Mouse (Mus musculus) limb, embryonic 11.5 days (tissue): ENCODE results near the gene Grm4. TPM values are rescaled to one million over a fixed set of nuclear protein-coding genes. Genes with fewer than 3 reads are reported as not detected.
A peak's percentile ranks its signal among the peaks of the same experiment; 100 is the strongest.

Source experiments
- ATAC-seq: fragments of 200-750 bp; cut with Nextera tagmentation; 2 replicates; pipeline ENCODE4 v1.8.0; 2017; ENCODE audit warnings: low read depth; ENCODE audit not compliant: insufficient number of reproducible peaks, low FRiP score, low TSS enrichment
- DNase-seq: peaks from one replicate; pipeline ENCODE4 v3.0.0-alpha.2; 2015; ENCODE audit warnings: low spot score
- H3K27ac ChIP-seq: fragments of 300-500 bp; sonication (generic); replicated peaks from 2 replicates; pipeline ENCODE4 v1.5.1; 2014; ENCODE audit warnings: low read depth, mild to moderate bottlenecking, low read length
- H3K27me3 ChIP-seq: fragments of 300-500 bp; sonication (generic); 2 replicates; pipeline ENCODE4 v1.6.1; 2014; ENCODE audit warnings: mild to moderate bottlenecking, low read length, mixed read lengths; ENCODE audit not compliant: control insufficient read depth, insufficient read depth
- H3K36me3 ChIP-seq: fragments of 300-500 bp; sonication (generic); 2 replicates; pipeline ENCODE4 v1.6.1; 2014; ENCODE audit warnings: mild to moderate bottlenecking, low read length, moderate library complexity, mixed read lengths; ENCODE audit not compliant: control insufficient read depth, insufficient read depth
- H3K4me1 ChIP-seq: fragments of 300-500 bp; sonication (generic); 2 replicates; pipeline ENCODE4 v1.6.1; 2014; ENCODE audit warnings: low read length, mixed read lengths; ENCODE audit not compliant: control insufficient read depth, insufficient read depth
- H3K4me2 ChIP-seq: fragments of 300-500 bp; sonication (generic); 2 replicates; pipeline ENCODE4 v1.6.1; 2014; ENCODE audit warnings: low read depth, mild to moderate bottlenecking, moderate library complexity; ENCODE audit not compliant: severe bottlenecking
- H3K4me3 ChIP-seq: fragments of 300-500 bp; sonication (generic); 2 replicates; pipeline ENCODE4 v1.5.1; 2014; ENCODE audit warnings: low read depth, low read length
- H3K9ac ChIP-seq: fragments of 300-500 bp; sonication (generic); 2 replicates; pipeline ENCODE4 v1.6.1; 2014; ENCODE audit warnings: mild to moderate bottlenecking, low read length
- H3K9me3 ChIP-seq: fragments of 300-500 bp; sonication (generic); 2 replicates; pipeline ENCODE4 v1.6.1; 2016; ENCODE audit warnings: low read length; ENCODE audit not compliant: control insufficient read depth
- WGBS: fragments of 180-500 bp; shearing (Covaris S2); extraction: QIAGEN DNeasy Blood & Tissue Kit; methylation state at CpG from one replicate; pipeline ENCODE4 v1.1.7; 2014; 5-methylcytosine and 5-hydroxymethylcytosine counted together
- polyA plus RNA-seq: library from polyadenylated mRNA; unstranded; fragments of >200 nt; fragmentation: Nextera tagmentation; extraction: Ambion mirVana; gene quantifications from 2 replicates; pipeline ENCODE4 v1.2.1, GENCODE M21; 2014

The Grm4 gene
- polyA plus RNA-seq, 1 experiment from 2014 or later = 0.23 TPM

GRCm38 (mm10) chr17:27431049-27431839, 90.0 kb downstream of the Grm4 start:
- H3K36me3 ChIP-seq = no peaks in the 10 kb centered on the region

GRCm38 (mm10) chr17:27429757-27430156, 91.4 kb downstream of the Grm4 start:
- ATAC-seq (no peak), DNase-seq (no peak)
- 18% methylated on average over 9 of the region's 9 CpGs for WGBS
- H3K4me2 ChIP-seq = no peak overlapping the region
- no peak overlapping the region for H3K4me3 ChIP-seq
- H3K27me3 ChIP-seq = no peaks in the 10 kb centered on the region
- no peaks in the 10 kb centered on the region for H3K36me3 ChIP-seq
- H3K9me3 ChIP-seq = peaks cover 9% of the 10 kb centered on the region; the same call in 1 of the 2 replicates
- peaks cover 7% of the 10 kb centered on the region; the same call in 1 of the 2 replicates for H3K4me1 ChIP-seq
- H3K9ac ChIP-seq = no peak overlapping the region
- H3K27ac ChIP-seq = no peak overlapping the region

More at GRCm38 (mm10) chr17:27431049-27431839, 90.0 kb downstream of the Grm4 start:
- ATAC-seq (0 out of 2 replicates have a peak, but pooled peaks have one; percentile 7), DNase-seq (no peak)
- Histone ChIP-seq H3K27ac (no peak overlapping the region), H3K4me2 (no peak overlapping the region), H3K4me1 (peaks cover 9% of the 10 kb centered on the region; the same call in 1 of the 2 replicates), H3K27me3 (no peaks in the 10 kb centered on the region), H3K4me3 (no peak overlapping the region), H3K9ac (no peak overlapping the region), H3K9me3 (peaks cover 9% of the 10 kb centered on the region; the same call in 1 of the 2 replicates)
- 86% methylated on average over 26 of the region's 26 CpGs for WGBS

- Histone ChIP-seq H3K27ac (no peak overlapping the region), H3K4me3 (no peak overlapping the region), H3K4me2 (no peak overlapping the region), H3K36me3 (no peaks in the 10 kb centered on the region), H3K9me3 (peaks cover 9% of the 10 kb centered on the region; the same call in 1 of the 2 replicates), H3K27me3 (no peaks in the 10 kb centered on the region), H3K9ac (no peak overlapping the region), H3K4me1 (peaks cover 18% of the 10 kb centered on the region)
- ATAC-seq (no peak), DNase-seq (no peak)
- 84% methylated on average over 2 of the region's 2 CpGs for WGBS
Measured at GRCm38 (mm10) chr17:27425016-27425415, 96.2 kb downstream of the Grm4 start.

GRCm38 (mm10) chr17:27424356-27424755, 96.8 kb downstream of the Grm4 start:
- no peak overlapping the region for H3K9ac ChIP-seq
- H3K4me3 ChIP-seq = no peak overlapping the region
- no peaks in the 10 kb centered on the region for H3K27me3 ChIP-seq
- no peak for DNase-seq
- ATAC-seq = no peak
- peaks cover 9% of the 10 kb centered on the region; the same call in 1 of the 2 replicates for H3K9me3 ChIP-seq
- peak overlapping the region; percentile 30; the same call in 1 of the 2 replicates for H3K27ac ChIP-seq
- H3K36me3 ChIP-seq = no peaks in the 10 kb centered on the region
- peaks cover 18% of the 10 kb centered on the region for H3K4me1 ChIP-seq
- H3K4me2 ChIP-seq = no peak overlapping the region
- 74% methylated on average over 6 of the region's 6 CpGs for WGBS

GRCm38 (mm10) chr17:27422726-27423381, 98.3 kb downstream of the Grm4 start:
- H3K4me3 ChIP-seq = no peak overlapping the region
- ATAC-seq (peak; percentile 67), DNase-seq (peak; percentile 72)
- H3K4me2 ChIP-seq = peak overlapping the region; percentile 20
- H3K9ac ChIP-seq = peak overlapping the region; percentile 49
- peak overlapping the region; percentile 95 for H3K27ac ChIP-seq
- H3K9me3 ChIP-seq = no peaks in the 10 kb centered on the region
- no peaks in the 10 kb centered on the region for H3K27me3 ChIP-seq
- H3K36me3 ChIP-seq = no peaks in the 10 kb centered on the region
- H3K4me1 ChIP-seq = peaks cover 18% of the 10 kb centered on the region
- 4% methylated on average over 10 of the region's 10 CpGs for WGBS

GRCm38 (mm10) chr17:27422371-27422725, 98.9 kb downstream of the Grm4 start:
- Histone ChIP-seq H3K27ac (peak overlapping the region; percentile 95), H3K4me2 (no peak overlapping the region), H3K4me3 (no peak overlapping the region), H3K4me1 (peaks cover 18% of the 10 kb centered on the region), H3K36me3 (no peaks in the 10 kb centered on the region), H3K9ac (peak overlapping the region; percentile 49; the same call in 1 of the 2 replicates), H3K27me3 (no peaks in the 10 kb centered on the region), H3K9me3 (no peaks in the 10 kb centered on the region)
- DNase-seq (peak; percentile 71), ATAC-seq (peak; percentile 71; the same call in 1 of the 2 replicates)
- 2% methylated on average over 6 of the region's 6 CpGs for WGBS

GRCm38 (mm10) chr17:27421837-27422236, 99.4 kb downstream of the Grm4 start:
- Histone ChIP-seq H3K4me2 (peak overlapping the region; percentile 17; the same call in 1 of the 2 replicates), H3K4me3 (no peak overlapping the region), H3K36me3 (no peaks in the 10 kb centered on the region), H3K9me3 (no peaks in the 10 kb centered on the region), H3K9ac (no peak overlapping the region; the same call in 1 of the 2 replicates), H3K27me3 (no peaks in the 10 kb centered on the region), H3K4me1 (peaks cover 18% of the 10 kb centered on the region), H3K27ac (peak overlapping the region; percentile 95)
- ATAC-seq (peak; percentile 37; the same call in 1 of the 2 replicates), DNase-seq (peak; percentile 65)
- WGBS = 30% methylated on average over 8 of the region's 8 CpGs

- no peaks in the 10 kb centered on the region for H3K4me1 ChIP-seq
- H3K36me3 ChIP-seq = no peaks in the 10 kb centered on the region
- H3K4me2 ChIP-seq = no peak overlapping the region
- H3K27ac ChIP-seq = no peak overlapping the region
- H3K9ac ChIP-seq = no peak overlapping the region
- H3K27me3 ChIP-seq = no peaks in the 10 kb centered on the region
- ATAC-seq (no peak), DNase-seq (no peak)
- 74% methylated on average over 5 of the region's 5 CpGs for WGBS
- no peak overlapping the region for H3K4me3 ChIP-seq
- H3K9me3 ChIP-seq = peaks cover 2% of the 10 kb centered on the region; the same call in 1 of the 2 replicates
Measured at GRCm38 (mm10) chr17:27409006-27409405, 112.2 kb downstream of the Grm4 start.
